Mouse (Mus musculus) midbrain, embryonic 11.5 days (tissue): ENCODE data around the gene Olfr1242. TPM values are rescaled to one million over a fixed set of nuclear protein-coding genes. Genes with fewer than 3 reads are reported as not detected.

Experiments
- ATAC-seq: fragments of 200-750 bp; cut with Nextera tagmentation; 2 replicates; pipeline ENCODE4 v1.8.0; 2017; ENCODE audit warnings: moderate TSS enrichment, moderate library complexity; ENCODE audit not compliant: low FRiP score
- DNase-seq: peaks from one replicate; pipeline ENCODE4 v3.0.0; 2015; ENCODE audit warnings: low spot score; ENCODE audit errors: missing footprints
- H3K27ac ChIP-seq: fragments of 300-500 bp; sonication (generic); 2 replicates; pipeline ENCODE4 v1.5.1; 2014; ENCODE audit warnings: low read depth, low read length
- H3K27me3 ChIP-seq: fragments of 300-500 bp; sonication (generic); 2 replicates; pipeline ENCODE4 v1.6.1; 2014; ENCODE audit warnings: mild to moderate bottlenecking, low read length, moderate library complexity, mixed read lengths; ENCODE audit not compliant: control insufficient read depth, insufficient read depth
- H3K36me3 ChIP-seq: fragments of 300-500 bp; sonication (generic); 2 replicates; pipeline ENCODE4 v1.6.1; 2014; ENCODE audit warnings: mild to moderate bottlenecking, low read length, moderate library complexity, mixed read lengths; ENCODE audit not compliant: control insufficient read depth, insufficient read depth
- H3K4me1 ChIP-seq: fragments of 300-500 bp; sonication (generic); 2 replicates; pipeline ENCODE4 v1.6.1; 2014; ENCODE audit warnings: low read length; ENCODE audit not compliant: control insufficient read depth, insufficient read depth
- H3K4me2 ChIP-seq: fragments of 300-500 bp; sonication (generic); 2 replicates; pipeline ENCODE4 v1.6.1; 2014; ENCODE audit warnings: mild to moderate bottlenecking, moderate library complexity
- H3K4me3 ChIP-seq: fragments of 300-500 bp; sonication (generic); 2 replicates; pipeline ENCODE4 v1.5.1; 2014; ENCODE audit warnings: low read depth, low read length
- H3K9ac ChIP-seq: fragments of 300-500 bp; sonication (generic); 2 replicates; pipeline ENCODE4 v1.6.1; 2014; ENCODE audit warnings: low read length
- H3K9me3 ChIP-seq: fragments of 300-500 bp; sonication (generic); 2 replicates; pipeline ENCODE4 v1.6.1; 2016; ENCODE audit warnings: low read length; ENCODE audit not compliant: control insufficient read depth
- WGBS: fragments of 180-500 bp; shearing (Covaris S2); extraction: QIAGEN DNeasy Blood & Tissue Kit; methylation state at CpG from one replicate; pipeline ENCODE4 v1.1.7; 2014; 5-methylcytosine and 5-hydroxymethylcytosine counted together
- polyA plus RNA-seq: library from polyadenylated mRNA; unstranded; fragments of >200 nt; fragmentation: Nextera tagmentation; extraction: Ambion mirVana; gene quantifications from 2 replicates; pipeline ENCODE4 v1.2.1, GENCODE M21; 2014

Olfr1242 gene
- not detected in 2 replicates for polyA plus RNA-seq

GRCm38 (mm10) chr2:89498235-89498634 is at the start of gene Olfr1242:
Gene Olfr1242, minus strand, starts transcription at chr2:89498335.
- no peaks in the 10 kb centered on the region for H3K27me3 ChIP-seq
- no peak within 1 kb of the TSS for H3K4me2 ChIP-seq
- no peaks in the 10 kb centered on the region for H3K36me3 ChIP-seq
- H3K9ac ChIP-seq: no peak within 1 kb of the TSS
- H3K4me3 ChIP-seq: no peak within 1 kb of the TSS
- no peak within 1 kb of the TSS for H3K27ac ChIP-seq
- ATAC-seq (no peak), DNase-seq (no peak)
- H3K9me3 ChIP-seq: no peaks in the 10 kb centered on the region
- WGBS: 80% methylated on average over 1 of the region's 1 CpGs
- no peaks in the 10 kb centered on the region for H3K4me1 ChIP-seq

GRCm38 (mm10) chr2:89544516-89544915 is 46.4 kb upstream of the Olfr1242 start:
- 59% methylated on average over 2 of the region's 2 CpGs for WGBS
- H3K36me3 ChIP-seq: no peaks in the 10 kb centered on the region
- no peaks in the 10 kb centered on the region for H3K9me3 ChIP-seq
- no peak overlapping the region for H3K4me3 ChIP-seq
- H3K4me2 ChIP-seq: no peak overlapping the region
- H3K9ac ChIP-seq: no peak overlapping the region
- DNase-seq: no peak
- H3K27ac ChIP-seq: no peak overlapping the region
- ATAC-seq: no peak
- no peaks in the 10 kb centered on the region for H3K27me3 ChIP-seq
- H3K4me1 ChIP-seq: no peaks in the 10 kb centered on the region

GRCm38 (mm10) chr2:89539923-89540322 is 41.8 kb upstream of the Olfr1242 start:
- Histone ChIP-seq H3K9me3 (no peaks in the 10 kb centered on the region), H3K27me3 (no peaks in the 10 kb centered on the region), H3K9ac (no peak overlapping the region), H3K27ac (no peak overlapping the region), H3K4me3 (no peak overlapping the region), H3K36me3 (no peaks in the 10 kb centered on the region), H3K4me1 (no peaks in the 10 kb centered on the region), H3K4me2 (no peak overlapping the region)
- ATAC-seq: no peak
- 71% methylated on average over 1 of the region's 1 CpGs for WGBS
- DNase-seq: no peak

- WGBS: 83% methylated on average over 1 of the region's 1 CpGs
- H3K4me2 ChIP-seq: no peak within 1 kb of the TSS
- H3K4me3 ChIP-seq: no peak within 1 kb of the TSS
Measured at GRCm38 (mm10) chr2:89531387-89531786, 33.3 kb upstream of the Olfr1242 start, which contains the start of gene Olfr1243. Gene Olfr1243, minus strand, starts transcription at chr2:89531487.

GRCm38 (mm10) chr2:89487026-89487425 is 11.1 kb downstream of the Olfr1242 start, which contains the start of gene Olfr1241:
Gene Olfr1241, minus strand, starts transcription at chr2:89487126.
- no peak within 1 kb of the TSS for H3K9ac ChIP-seq
- H3K4me3 ChIP-seq: no peak within 1 kb of the TSS
- no peaks in the 10 kb centered on the region for H3K36me3 ChIP-seq
- no peaks in the 10 kb centered on the region for H3K9me3 ChIP-seq
- DNase-seq (no peak), ATAC-seq (no peak)
- H3K4me1 ChIP-seq: no peaks in the 10 kb centered on the region
- no peak within 1 kb of the TSS for H3K4me2 ChIP-seq
- no peak within 1 kb of the TSS for H3K27ac ChIP-seq
- H3K27me3 ChIP-seq: no peaks in the 10 kb centered on the region

More at GRCm38 (mm10) chr2:89531387-89531786, 33.3 kb upstream of the Olfr1242 start, which contains the start of gene Olfr1243:
- Histone ChIP-seq H3K36me3 (no peaks in the 10 kb centered on the region), H3K4me1 (no peaks in the 10 kb centered on the region), H3K9me3 (no peaks in the 10 kb centered on the region), H3K27me3 (no peaks in the 10 kb centered on the region), H3K27ac (no peak within 1 kb of the TSS), H3K9ac (no peak within 1 kb of the TSS)
- no peak for ATAC-seq
- DNase-seq: no peak

GRCm38 (mm10) chr2:89442900-89443299 is 55.2 kb downstream of the Olfr1242 start, which contains the start of gene Olfr1240:
Gene Olfr1240, minus strand, starts transcription at chr2:89443000.
- Histone ChIP-seq H3K4me2 (no peak within 1 kb of the TSS), H3K4me3 (no peak within 1 kb of the TSS), H3K9me3 (no peaks in the 10 kb centered on the region), H3K4me1 (no peaks in the 10 kb centered on the region), H3K36me3 (no peaks in the 10 kb centered on the region), H3K27ac (no peak within 1 kb of the TSS), H3K9ac (no peak within 1 kb of the TSS), H3K27me3 (no peaks in the 10 kb centered on the region)
- ATAC-seq (no peak), DNase-seq (no peak)
- 91% methylated on average over 3 of the region's 3 CpGs for WGBS

Other genes starting within 250 kb of the Olfr1242 start
- not detected in 2 replicates for gene Olfr1228, start 244.3 kb downstream of the Olfr1242 start, polyA plus RNA-seq
- gene Olfr1229, start 210.3 kb downstream of the Olfr1242 start, polyA plus RNA-seq: not detected in 2 replicates
- gene Olfr1230, start 201.1 kb downstream of the Olfr1242 start, polyA plus RNA-seq: not detected in 2 replicates
- gene Olfr1231, start 191.3 kb downstream of the Olfr1242 start, polyA plus RNA-seq: not detected in 2 replicates
- not detected in 2 replicates for gene Olfr1232, start 168.7 kb downstream of the Olfr1242 start, polyA plus RNA-seq
- not detected in 2 replicates for gene Olfr1233, start 155.9 kb downstream of the Olfr1242 start, polyA plus RNA-seq
- not detected in 2 replicates for gene Olfr1234, start 133.5 kb downstream of the Olfr1242 start, polyA plus RNA-seq
- not detected in 2 replicates for gene Olfr1238, start 88.7 kb downstream of the Olfr1242 start, polyA plus RNA-seq
- not detected in 2 replicates for gene Olfr1239, start 77.9 kb downstream of the Olfr1242 start, polyA plus RNA-seq
- gene Olfr1240, start 55.3 kb downstream of the Olfr1242 start, polyA plus RNA-seq: not detected in 2 replicates
- gene Olfr1241, start 11.2 kb downstream of the Olfr1242 start, polyA plus RNA-seq: not detected in 2 replicates
- not detected in 2 replicates for gene Olfr1243, start 33.2 kb upstream of the Olfr1242 start, polyA plus RNA-seq
- gene Olfr1245, start 80.1 kb upstream of the Olfr1242 start, polyA plus RNA-seq: not detected in 2 replicates
- gene Olfr1246, start 94.8 kb upstream of the Olfr1242 start, polyA plus RNA-seq: not detected in 2 replicates
- not detected in 2 replicates for gene Olfr1247, start 115.8 kb upstream of the Olfr1242 start, polyA plus RNA-seq
- gene Olfr1248, start 119.9 kb upstream of the Olfr1242 start, polyA plus RNA-seq: not detected in 2 replicates
- gene Olfr1249, start 136.6 kb upstream of the Olfr1242 start, polyA plus RNA-seq: not detected in 2 replicates
- gene Olfr1250, start 163.1 kb upstream of the Olfr1242 start, polyA plus RNA-seq: not detected in 2 replicates
- not detected in 2 replicates for gene Olfr1251, start 173.6 kb upstream of the Olfr1242 start, polyA plus RNA-seq
- not detected in 2 replicates for gene Olfr1252, start 226.7 kb upstream of the Olfr1242 start, polyA plus RNA-seq